Mouse (Mus musculus) liver, adult 2 months (tissue): ENCODE data around the gene Kif6.

Experiments
- CTCF ChIP-seq: fragments of 200-500 bp; IDR thresholded peaks from 2 replicates; pipeline ENCODE4 v1.5.1; 2011; ENCODE audit warnings: low read depth, low read length, control low read depth
- POLR2A ChIP-seq: fragments of 200-500 bp; IDR thresholded peaks from 2 replicates; pipeline ENCODE4 v1.6.1; 2011; ENCODE audit warnings: low read length, control low read depth; ENCODE audit not compliant: insufficient read depth; ENCODE audit errors: extremely low read depth

DNA sequence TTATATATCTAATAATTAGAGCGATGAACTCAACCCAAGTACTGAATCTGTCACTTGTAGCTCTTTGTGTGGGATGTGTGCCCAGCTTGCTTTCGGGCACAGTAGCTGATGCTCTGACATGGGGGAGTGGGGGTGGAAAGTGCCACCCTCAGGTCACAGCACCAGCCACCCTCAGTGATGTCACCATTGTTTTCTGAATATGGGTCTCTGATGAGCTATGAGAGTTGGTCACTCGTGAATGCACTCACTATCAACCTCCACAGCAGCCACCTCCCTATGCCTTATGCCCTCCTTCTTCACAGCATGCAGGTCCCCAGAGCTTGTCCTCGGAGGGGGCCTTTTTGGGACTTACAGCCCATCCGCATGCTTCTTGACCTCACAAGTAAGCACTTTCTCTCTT is 78.3 kb downstream of the Kif6 start:
- TF ChIP-seq CTCF (no peak), POLR2A (no peak)
